Mouse (Mus musculus): ENCODE measurements at regions not wholly inside any gene's neighbourhood (a gene's known extent, or its start where the extent isn't known, plus 50 kb on each side); places are given as distances from the start of the nearest gene placed in this dataset.

GRCm38 (mm10) chr19:23061906-23062305, 79.1 kb upstream of the Klf9 start:
- TF ChIP-seq CTCF (IDR thresholded peaks at IDR 0.05) (no peak), POLR2A (IDR thresholded peaks at IDR 0.05; ENCODE audit: insufficient read depth, low read depth, low read length) (no peak), EP300 (IDR thresholded peaks at IDR 0.05; ENCODE audit: insufficient read depth, low read depth, low read length) (no peak)
